Mouse (Mus musculus) adrenal gland, postnatal 36 days (tissue): ENCODE data around the gene Bmf. TPM values are rescaled to one million over a fixed set of nuclear protein-coding genes. Genes with fewer than 3 reads are reported as not detected.

Experiments
- DNase-seq, 2 experiments: peaks; one replicate each; pipeline ENCODE4 v3.0.0; 2021; ENCODE audit warnings: mixed read lengths in 1 of 2
- total RNA-seq, 2 experiments: library from RNA; stranded (reverse); gene quantifications; 2 replicates each; pipeline ENCODE4 v1.2.3; 2021

The Bmf gene
- total RNA-seq, 2 experiments from 2014 or later: 10.9 to 14.1 TPM

DNA sequence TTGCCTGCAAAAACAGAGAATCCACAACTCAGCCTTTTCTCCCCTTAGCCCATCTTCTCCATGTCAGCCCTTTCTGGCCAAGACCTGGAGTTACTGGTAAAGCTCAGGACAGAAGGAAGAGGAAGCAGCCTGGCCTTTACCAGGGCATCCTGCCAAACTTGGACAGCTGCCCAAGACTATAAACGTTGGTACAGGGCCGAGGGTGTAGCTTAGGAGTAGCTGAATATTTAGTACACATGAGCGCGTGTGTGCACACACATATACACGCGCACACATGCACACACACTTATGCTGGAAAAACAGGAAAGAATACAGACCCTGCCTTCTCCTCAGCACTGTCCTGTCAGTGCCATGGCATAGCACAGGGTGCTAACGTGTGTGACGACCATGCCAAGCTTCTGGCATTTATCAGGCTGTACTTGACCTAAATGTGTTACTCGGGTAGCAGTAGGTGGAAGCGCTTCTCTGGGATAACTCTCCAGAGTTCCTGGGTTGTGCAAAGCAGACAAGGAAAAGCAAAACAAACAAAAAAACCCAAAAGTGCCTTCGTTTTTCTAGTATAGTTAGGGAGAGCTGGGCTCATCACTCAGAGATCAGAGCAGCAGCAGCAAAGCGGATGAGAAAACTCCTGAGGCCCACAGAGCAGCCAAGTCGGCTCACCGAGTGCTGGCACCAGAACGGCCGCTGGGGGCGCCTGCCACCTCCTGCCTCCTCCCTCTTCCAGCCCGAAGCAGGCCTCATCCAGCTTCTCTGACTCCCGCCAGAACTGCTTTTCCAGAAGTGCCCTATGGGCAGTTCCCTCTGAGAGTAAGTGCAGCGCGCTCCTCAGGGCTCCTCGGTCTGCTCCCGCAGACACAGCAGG is 4.0 kb downstream of the Bmf start:
- peak; percentile 93 to 96 for DNase-seq

GRCm38 (mm10) chr2:118543893-118544799 is 5.3 kb downstream of the Bmf start:
- DNase-seq: peak; percentile 91 to 94

DNA sequence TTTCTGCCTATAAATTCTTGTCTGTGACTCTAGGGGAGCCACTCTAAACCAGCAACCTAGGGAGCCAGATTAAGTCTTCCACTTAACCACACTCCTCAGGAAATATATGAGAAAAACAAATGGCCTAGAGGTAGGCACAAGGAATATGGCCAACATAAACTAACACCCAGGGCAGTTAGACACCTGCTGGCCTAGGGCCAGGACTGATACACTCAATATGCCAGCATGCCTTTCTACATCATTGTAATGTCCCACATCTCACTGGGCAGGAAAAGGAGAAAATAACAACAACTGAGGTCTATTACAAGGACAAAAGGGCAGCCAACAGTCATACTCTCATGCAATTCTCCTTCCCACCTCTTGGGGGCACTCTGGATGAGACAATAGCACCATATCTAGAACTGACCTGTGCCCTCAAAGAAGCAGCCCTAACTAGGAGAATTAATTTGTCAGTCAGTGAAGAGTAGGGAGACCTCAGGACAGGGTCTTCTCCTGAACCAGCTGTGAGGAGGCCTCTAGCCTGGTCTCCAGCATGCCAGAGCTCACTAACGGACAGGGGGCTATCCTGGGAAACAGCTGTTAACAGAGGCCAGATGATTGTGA is 6.4 kb downstream of the Bmf start:
- DNase-seq: no peak

GRCm38 (mm10) chr2:118541716-118542115 is 7.8 kb downstream of the Bmf start:
- DNase-seq: no peak

- DNase-seq: peak; percentile 64 to 70
Measured at GRCm38 (mm10) chr2:118540691-118541117, 8.8 kb downstream of the Bmf start.

GRCm38 (mm10) chr2:118539881-118540516 is 9.5 kb downstream of the Bmf start:
- DNase-seq: peak; percentile 53 to 58

GRCm38 (mm10) chr2:118539040-118539439 is 10.4 kb downstream of the Bmf start:
- peak; percentile 59 to 69 for DNase-seq

DNA sequence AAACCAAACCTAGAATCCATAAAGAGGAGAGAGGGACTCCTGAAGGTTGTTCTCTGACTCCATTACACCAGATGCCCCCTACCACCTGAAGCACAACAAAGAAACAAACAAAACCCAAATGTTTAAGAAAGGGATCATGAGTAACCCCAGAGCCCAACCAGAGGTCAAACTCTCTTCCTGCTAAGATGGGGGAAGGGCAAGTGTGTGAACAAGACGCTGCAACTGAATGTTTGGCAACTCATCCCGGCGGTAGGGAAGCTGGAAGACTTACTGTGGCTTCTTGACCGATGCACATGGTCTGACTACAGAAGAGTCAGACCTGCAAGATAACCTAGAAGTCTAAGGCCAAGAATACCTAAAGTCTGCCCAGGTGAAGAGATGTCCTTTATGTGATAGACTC is 12.3 kb downstream of the Bmf start:
- DNase-seq: no peak

DNA sequence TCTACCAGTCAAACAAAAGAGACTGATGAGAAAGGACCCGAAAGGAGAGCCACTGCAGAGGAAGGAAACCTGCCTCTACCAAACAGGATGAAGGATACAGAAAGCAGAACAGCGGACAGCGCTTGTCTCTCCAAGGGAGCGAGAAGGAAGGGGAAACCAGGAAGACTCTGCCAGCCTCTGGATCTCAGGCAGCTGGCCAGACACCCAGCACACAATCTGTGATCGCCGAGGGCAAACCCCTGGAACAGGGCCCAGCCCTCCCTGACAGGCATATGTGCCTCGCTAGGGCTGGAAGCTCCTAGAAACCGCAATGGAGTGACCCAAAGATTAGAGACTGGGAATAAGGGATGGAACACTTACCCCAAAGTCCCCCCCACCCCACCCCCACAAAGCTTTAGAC is 12.9 kb downstream of the Bmf start:
- peak; percentile 90 to 92 for DNase-seq

DNA sequence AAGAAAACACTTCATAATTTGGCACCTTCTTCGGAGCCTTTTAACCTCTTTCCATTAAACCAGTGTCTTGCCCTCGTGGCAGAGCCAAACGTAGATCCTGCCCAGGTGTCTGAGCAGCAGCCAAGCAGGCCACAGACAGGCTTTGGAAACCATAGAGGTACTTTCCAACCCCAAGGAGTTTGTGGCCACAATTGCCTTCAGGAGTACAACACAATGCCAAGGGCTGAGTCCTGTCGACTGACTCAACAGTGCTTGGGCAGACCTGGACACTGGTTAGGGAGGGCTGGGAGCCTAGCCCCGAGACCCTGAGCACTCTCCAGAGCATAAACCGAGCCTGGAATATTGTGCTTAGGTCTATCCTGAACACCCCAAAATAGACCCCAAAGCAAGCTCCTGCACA is 13.4 kb downstream of the Bmf start:
- peak in 1 of 2 experiments; percentile 27 for DNase-seq

- DNase-seq: no peak
Measured at GRCm38 (mm10) chr2:118533969-118534368, 15.5 kb downstream of the Bmf start.

GRCm38 (mm10) chr2:118532855-118533675 is 16.4 kb downstream of the Bmf start:
- peak in 1 of 2 experiments; percentile 48 for DNase-seq

- DNase-seq: peak in 1 of 2 experiments; percentile 50
Measured at GRCm38 (mm10) chr2:118532401-118532800, 17.1 kb downstream of the Bmf start.

DNA sequence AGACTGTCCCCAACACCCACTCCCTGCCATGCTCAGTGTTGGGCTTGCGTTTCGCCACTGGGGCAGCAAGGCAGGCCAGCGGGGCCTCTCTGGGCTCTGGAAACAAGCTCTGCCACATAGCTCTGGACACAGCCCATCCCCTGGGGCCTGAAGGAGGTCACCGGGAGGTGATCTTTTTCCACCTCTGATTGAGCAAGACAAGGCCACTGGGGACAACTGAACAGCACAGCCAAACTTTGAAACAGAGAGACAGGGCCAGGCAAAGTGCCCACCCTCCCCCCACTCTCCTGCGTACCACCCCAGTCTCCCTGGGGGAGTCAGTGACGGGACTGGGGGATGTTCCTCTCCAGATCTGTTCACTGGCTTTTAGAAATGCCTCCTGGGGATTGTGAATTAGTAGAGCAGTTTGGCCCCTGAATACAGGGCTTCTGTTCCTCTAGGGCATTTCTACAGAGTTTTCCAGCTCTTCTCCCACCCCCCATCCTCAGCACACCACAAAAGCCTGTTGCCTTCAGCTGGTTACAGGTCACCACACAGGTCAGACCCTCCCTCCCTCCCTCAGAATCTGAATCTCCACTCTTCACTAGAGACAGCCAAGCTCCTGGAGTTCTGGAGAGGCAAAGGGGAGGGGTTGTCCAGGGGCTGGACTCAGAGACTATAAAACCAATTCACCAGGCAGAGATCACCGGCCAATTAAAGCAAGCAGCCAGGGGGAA is 19.9 kb downstream of the Bmf start:
- peak; percentile 58 to 77 for DNase-seq

- DNase-seq: no peak
Measured at GRCm38 (mm10) chr2:118526545-118526944, 22.9 kb downstream of the Bmf start.

DNA sequence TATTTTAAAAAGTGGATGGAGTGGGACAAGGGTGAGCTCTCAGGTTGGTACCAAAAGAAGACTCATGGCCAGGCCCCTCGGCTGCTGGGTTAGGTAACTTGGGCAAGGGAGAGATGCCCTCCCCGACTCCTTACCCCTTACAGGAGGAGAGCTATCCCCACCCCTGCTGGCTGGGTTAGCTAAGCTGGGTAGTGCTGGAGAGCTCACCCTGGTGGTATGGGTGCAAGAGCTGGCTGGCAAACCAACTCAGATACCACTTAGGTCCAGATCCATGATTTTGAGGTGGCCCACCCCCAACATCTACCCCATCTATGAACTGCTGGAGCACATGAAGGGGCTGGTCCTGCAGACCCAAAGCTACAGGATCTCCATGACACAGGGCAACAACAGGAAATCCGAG is 24.7 kb downstream of the Bmf start:
- no peak for DNase-seq

DNA sequence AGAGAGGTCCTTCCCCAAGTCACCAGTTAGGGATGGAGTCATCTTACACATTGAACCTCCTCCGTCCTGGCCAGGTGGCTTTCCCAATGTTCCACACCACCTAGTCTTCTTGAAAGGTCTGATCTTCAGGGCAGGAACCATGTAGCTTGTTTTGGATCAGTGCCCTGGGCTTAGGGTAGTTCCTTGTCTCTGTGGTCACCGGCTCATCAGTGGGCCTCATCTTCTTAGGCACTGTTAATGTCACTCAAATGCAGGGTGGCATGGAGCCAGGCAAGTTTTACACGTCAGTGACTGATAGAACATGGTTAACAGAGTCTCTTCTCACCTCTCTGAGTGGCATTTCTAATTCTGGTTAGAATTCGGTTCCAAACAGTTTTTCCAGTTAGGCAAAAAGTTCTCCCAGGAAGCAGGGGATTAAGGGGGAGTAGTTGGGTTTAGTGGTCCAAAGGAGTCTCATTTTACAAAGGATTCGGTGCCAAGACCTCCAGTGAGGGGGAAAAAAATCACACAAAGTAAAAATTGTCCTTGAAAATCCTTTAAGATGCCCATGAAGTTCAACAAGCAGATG is 26.2 kb downstream of the Bmf start:
- DNase-seq: no peak

GRCm38 (mm10) chr2:118522265-118522664 is 27.2 kb downstream of the Bmf start:
- no peak for DNase-seq

GRCm38 (mm10) chr2:118520042-118520933 is 29.2 kb downstream of the Bmf start:
- peak in 1 of 2 experiments; percentile 51 for DNase-seq
